In the genomic region with DNA sequence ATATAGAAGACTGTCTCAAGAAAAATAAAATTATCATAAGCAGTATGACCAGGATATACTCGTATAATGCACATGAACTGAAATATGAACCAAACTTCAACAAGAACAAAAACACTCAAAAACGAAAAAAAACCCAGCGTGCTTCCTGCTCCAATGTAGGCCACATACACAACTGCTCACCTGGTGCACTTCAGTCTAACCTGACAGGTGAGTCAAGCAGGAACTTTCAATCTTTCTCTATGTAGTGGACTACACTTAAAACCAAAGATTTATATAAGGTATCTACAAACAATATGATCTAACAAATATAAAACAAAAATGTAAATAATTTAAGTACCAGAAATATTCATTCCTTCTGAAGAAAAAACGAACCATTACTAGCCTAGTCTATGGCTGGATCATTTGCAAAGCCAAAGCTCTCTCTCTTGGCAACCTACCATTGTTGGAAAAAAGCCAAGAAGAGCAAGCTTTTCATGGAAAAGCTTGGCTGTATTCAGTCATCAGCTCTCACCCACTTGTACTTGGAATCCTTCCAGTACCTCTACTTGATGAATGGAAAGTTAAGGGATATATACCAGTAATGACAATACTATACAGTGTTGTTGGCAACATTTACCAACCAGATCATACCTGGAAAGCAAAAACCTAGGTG, we compare ENCODE assay signal across 8 mouse cellular contexts. TPM values are rescaled to one million over a fixed set of nuclear protein-coding genes. Genes with fewer than 3 reads are reported as not detected.
DNase-seq lines count a peak whose midpoint lies in the region; ATAC-seq and TF ChIP-seq lines count a peak whose summit lies in the region.

No protein-coding gene starts in this region.

- H3K9me3 ChIP-seq in hindbrain, embryonic 12.5 days (replicated peaks): no peaks in the 10 kb centered on the region
- no peaks in the 10 kb centered on the region for H3K9me3 ChIP-seq in hindbrain, embryonic 10.5 days
- H3K9me3 ChIP-seq in hindbrain, postnatal 0 days (ENCODE audit: low read length): no peaks in the 10 kb centered on the region
- H3K9me3 ChIP-seq in midbrain, embryonic 16.5 days (replicated peaks; ENCODE audit: control insufficient read depth, low read length, poor library complexity, severe bottlenecking): no peaks in the 10 kb centered on the region

- WGBS in hindbrain, embryonic 12.5 days: 90% methylated on average over 4 of the region's 4 CpGs
- WGBS in hindbrain, embryonic 10.5 days: 96% methylated on average over 4 of the region's 4 CpGs
- WGBS in hindbrain, postnatal 0 days: 81% methylated on average over 4 of the region's 4 CpGs
- 82% methylated on average over 4 of the region's 4 CpGs for WGBS in midbrain, embryonic 16.5 days
- 88% methylated on average over 4 of the region's 4 CpGs for WGBS in thymus, adult 2 months

- H3K9ac ChIP-seq in hindbrain, embryonic 12.5 days: no peak overlapping the region
- no peak overlapping the region for H3K9ac ChIP-seq in hindbrain, postnatal 0 days (replicated peaks; ENCODE audit: low read length)
- no peak overlapping the region for H3K9ac ChIP-seq in midbrain, embryonic 16.5 days (ENCODE audit: low read depth, low read length)

- no peak overlapping the region for H3K4me3 ChIP-seq in hindbrain, embryonic 12.5 days
- no peak overlapping the region for H3K4me3 ChIP-seq in hindbrain, embryonic 10.5 days
- H3K4me3 ChIP-seq in hindbrain, postnatal 0 days (ENCODE audit: low read length): no peak overlapping the region
- H3K4me3 ChIP-seq in midbrain, embryonic 16.5 days (ENCODE audit: low read depth, low read length): no peak overlapping the region
- H3K4me3 ChIP-seq in thymus, adult 2 months (ENCODE audit: control insufficient read depth, insufficient read depth, low read length): no peak overlapping the region

- H3K27ac ChIP-seq in hindbrain, embryonic 12.5 days: no peak overlapping the region
- H3K27ac ChIP-seq in hindbrain, embryonic 10.5 days: no peak overlapping the region
- no peak overlapping the region; the same call in 1 of the 2 replicates for H3K27ac ChIP-seq in hindbrain, postnatal 0 days
- H3K27ac ChIP-seq in midbrain, embryonic 16.5 days (ENCODE audit: low read length): no peak overlapping the region
- H3K27ac ChIP-seq in thymus, adult 2 months (ENCODE audit: control insufficient read depth, insufficient read depth, low read length): no peak overlapping the region

- TF ChIP-seq CTCF in hindbrain, postnatal 0 days (IDR thresholded peaks at IDR 0.05; ENCODE audit: low read depth): no peak
- TF ChIP-seq CTCF in thymus, adult 2 months (IDR thresholded peaks at IDR 0.05; ENCODE audit: borderline replicate concordance, control insufficient read depth, extremely low read depth, insufficient read depth, low read length, poor library complexity): no peak

- no peak for DNase-seq in hindbrain, embryonic 10.5 days (ENCODE audit: low spot score)
- DNase-seq in NIH3T3 (ENCODE audit: low read depth): peak; percentile 94
- DNase-seq in cerebellum, postnatal 10 days: peak; percentile 85 to 95
- peak; percentile 91 for DNase-seq in hindbrain, postnatal 0 days (ENCODE audit: low spot score)
- no peak for DNase-seq in thymus, adult 2 months

- ATAC-seq in hindbrain, embryonic 12.5 days (ENCODE audit: low FRiP score): peak; percentile 26; the same call in 1 of the 2 replicates
- peak; percentile 24; the same call in 1 of the 2 replicates for ATAC-seq in hindbrain, postnatal 0 days
- 0 out of 2 replicates have a peak, but pooled peaks have one; percentile 17 for ATAC-seq in midbrain, embryonic 16.5 days
- no peak for ATAC-seq in inflammation-experienced regulatory T-cells, adult 6 months

- no peak overlapping the region for H3K4me2 ChIP-seq in hindbrain, embryonic 12.5 days (replicated peaks)
- H3K4me2 ChIP-seq in hindbrain, postnatal 0 days (ENCODE audit: low read depth, low read length): no peak overlapping the region
- no peak overlapping the region for H3K4me2 ChIP-seq in midbrain, embryonic 16.5 days (ENCODE audit: low read length)

- peaks cover 4% of the 10 kb centered on the region; the same call in 1 of the 2 replicates for H3K36me3 ChIP-seq in hindbrain, embryonic 12.5 days
- peaks cover 23% of the 10 kb centered on the region for H3K36me3 ChIP-seq in hindbrain, embryonic 10.5 days
- no peaks in the 10 kb centered on the region for H3K36me3 ChIP-seq in hindbrain, postnatal 0 days (ENCODE audit: insufficient read depth, low read length)
- no peaks in the 10 kb centered on the region for H3K36me3 ChIP-seq in midbrain, embryonic 16.5 days (ENCODE audit: control insufficient read depth, insufficient read depth, low read length)
- H3K36me3 ChIP-seq in thymus, adult 2 months (ENCODE audit: control insufficient read depth, insufficient read depth, low read length): no peaks in the 10 kb centered on the region

- no peaks in the 10 kb centered on the region for H3K27me3 ChIP-seq in hindbrain, embryonic 12.5 days
- no peaks in the 10 kb centered on the region for H3K27me3 ChIP-seq in hindbrain, embryonic 10.5 days (ENCODE audit: insufficient read depth, poor library complexity, severe bottlenecking)
- no peaks in the 10 kb centered on the region for H3K27me3 ChIP-seq in hindbrain, postnatal 0 days (ENCODE audit: insufficient read depth, low read length)
- no peaks in the 10 kb centered on the region for H3K27me3 ChIP-seq in midbrain, embryonic 16.5 days (ENCODE audit: control insufficient read depth, insufficient read depth, low read depth, low read length)
- no peaks in the 10 kb centered on the region for H3K27me3 ChIP-seq in thymus, adult 2 months (ENCODE audit: control insufficient read depth, insufficient read depth, low read length)

- no peak for TF ChIP-seq POLR2A in thymus, adult 2 months (IDR thresholded peaks at IDR 0.05; ENCODE audit: control insufficient read depth, extremely low read depth, insufficient read depth, low read length, poor library complexity)

- H3K4me1 ChIP-seq in hindbrain, embryonic 12.5 days: peaks cover 6% of the 10 kb centered on the region; the same call in 1 of the 2 replicates
- H3K4me1 ChIP-seq in hindbrain, embryonic 10.5 days (replicated peaks): no peaks in the 10 kb centered on the region
- peaks cover 11% of the 10 kb centered on the region; the same call in 1 of the 2 replicates for H3K4me1 ChIP-seq in hindbrain, postnatal 0 days (ENCODE audit: insufficient read depth, low read length)
- H3K4me1 ChIP-seq in midbrain, embryonic 16.5 days (ENCODE audit: control insufficient read depth, insufficient read depth, low read length): peaks cover 13% of the 10 kb centered on the region
- H3K4me1 ChIP-seq in thymus, adult 2 months (replicated peaks; ENCODE audit: control insufficient read depth, insufficient read depth, low read length): no peaks in the 10 kb centered on the region

RNA-seq across cellular contexts. Expression of a gene that starts 53.4 kb away (rescaled TPM):
- polyA plus RNA-seq in hindbrain, embryonic 12.5 days (2016; fragmentation: Nextera tagmentation; extraction: Ambion mirVana): 40.8 and 45.7 TPM in 2 replicates
- polyA plus RNA-seq in hindbrain, embryonic 10.5 days (2016; fragmentation: Nextera tagmentation; extraction: Ambion mirVana): 28.3 and 29.6 TPM in 2 replicates
- total RNA-seq in hindbrain, postnatal 0 days (2014; rRNA removed): 59.4 and 61.6 TPM in 2 replicates
- polyA plus RNA-seq in hindbrain, postnatal 0 days (2015; fragmentation: Nextera tagmentation; extraction: Ambion mirVana): 28.3 and 29.8 TPM in 2 replicates
- polyA plus RNA-seq in midbrain, embryonic 16.5 days (2015; fragmentation: Nextera tagmentation; extraction: Ambion mirVana): 34.9 and 39.9 TPM in 2 replicates
- 10 to 100 TPM; 54.1 to 77.8 (median 69.3) TPM for polyA plus RNA-seq in inflammation-experienced regulatory T-cells, adult 6 months (2017; shearing (Covaris generic))
- 56.9 and 76.8 TPM in 2 replicates for polyA plus RNA-seq in thymus, adult 2 months (2012; rRNA removed)

Comparison
In these comparisons a context has a peak if more than half of its experiments do, and no peak if none do; other contexts are left out.
1. DNase-seq: peak in NIH3T3 (single experiment), cerebellum, postnatal 10 days (2 of 2) and hindbrain, postnatal 0 days (single experiment); none in hindbrain, embryonic 10.5 days (single experiment) and thymus, adult 2 months (single experiment).